Mouse (Mus musculus): ENCODE results near the gene Poc1b. TPM values are rescaled to one million over a fixed set of nuclear protein-coding genes. Genes with fewer than 3 reads are reported as not detected.

Gene Poc1b
- polyA plus RNA-seq, 1 experiment from 2014 or later, result 10.0 TPM

GRCm38 (mm10) chr10:99178118-99178517, 71.3 kb downstream of the Poc1b start:
- ATAC-seq (ENCODE audit: extremely low read depth, insufficient number of reproducible peaks, low FRiP score, low TSS enrichment), result no peak
- Histone ChIP-seq H3K27ac (replicated peaks) (no peak overlapping the region), H3K27me3 (replicated peaks) (no peaks in the 10 kb centered on the region), H3K9ac (no peak overlapping the region), H3K9me3 (no peaks in the 10 kb centered on the region), H3K36me3 (no peaks in the 10 kb centered on the region), H3K4me3 (no peak overlapping the region), H3K4me1 (peaks cover 2% of the 10 kb centered on the region), H3K4me2 (no peak overlapping the region)
- WGBS, result 88% methylated on average over 2 of the region's 2 CpGs

- H3K4me1 ChIP-seq, result no peaks in the 10 kb centered on the region
- WGBS, result 88% methylated on average over 5 of the region's 5 CpGs
- H3K27me3 ChIP-seq (replicated peaks), result no peaks in the 10 kb centered on the region
- H3K36me3 ChIP-seq, result no peaks in the 10 kb centered on the region
- ATAC-seq (ENCODE audit: extremely low read depth, insufficient number of reproducible peaks, low FRiP score, low TSS enrichment), result no peak
- H3K4me3 ChIP-seq, result no peak overlapping the region
- no peak overlapping the region for H3K4me2 ChIP-seq
- H3K27ac ChIP-seq (replicated peaks), result no peak overlapping the region
- H3K9me3 ChIP-seq, result no peaks in the 10 kb centered on the region
- no peak overlapping the region for H3K9ac ChIP-seq
Observed at GRCm38 (mm10) chr10:99179122-99179521, 72.3 kb downstream of the Poc1b start.

- Histone ChIP-seq H3K36me3 (no peaks in the 10 kb centered on the region), H3K4me2 (no peak overlapping the region), H3K4me3 (no peak overlapping the region), H3K27ac (replicated peaks) (no peak overlapping the region), H3K9ac (no peak overlapping the region), H3K4me1 (no peaks in the 10 kb centered on the region), H3K27me3 (replicated peaks) (no peaks in the 10 kb centered on the region), H3K9me3 (no peaks in the 10 kb centered on the region)
- WGBS, result 89% methylated on average over 4 of the region's 4 CpGs
- ATAC-seq (ENCODE audit: extremely low read depth, insufficient number of reproducible peaks, low FRiP score, low TSS enrichment), result no peak
Observed at GRCm38 (mm10) chr10:99179566-99179965, 72.7 kb downstream of the Poc1b start.

- Histone ChIP-seq H3K4me3 (no peak overlapping the region), H3K9ac (no peak overlapping the region), H3K36me3 (no peaks in the 10 kb centered on the region), H3K9me3 (no peaks in the 10 kb centered on the region), H3K4me1 (no peaks in the 10 kb centered on the region), H3K27me3 (replicated peaks) (no peaks in the 10 kb centered on the region), H3K4me2 (no peak overlapping the region), H3K27ac (replicated peaks) (no peak overlapping the region)
- no peak for ATAC-seq (ENCODE audit: extremely low read depth, insufficient number of reproducible peaks, low FRiP score, low TSS enrichment)
- 86% methylated on average over 8 of the region's 8 CpGs for WGBS
Observed at GRCm38 (mm10) chr10:99181497-99181896, 74.7 kb downstream of the Poc1b start.

- Histone ChIP-seq H3K4me2 (no peak overlapping the region), H3K27ac (replicated peaks) (no peak overlapping the region), H3K4me1 (no peaks in the 10 kb centered on the region), H3K9ac (no peak overlapping the region), H3K27me3 (replicated peaks) (no peaks in the 10 kb centered on the region), H3K36me3 (no peaks in the 10 kb centered on the region), H3K9me3 (no peaks in the 10 kb centered on the region), H3K4me3 (no peak overlapping the region)
- WGBS, result 78% methylated on average over 5 of the region's 5 CpGs
- ATAC-seq (ENCODE audit: extremely low read depth, insufficient number of reproducible peaks, low FRiP score, low TSS enrichment), result no peak
Observed at GRCm38 (mm10) chr10:99182107-99182506, 75.3 kb downstream of the Poc1b start.

GRCm38 (mm10) chr10:99188175-99188574, 81.3 kb downstream of the Poc1b start:
- Histone ChIP-seq H3K27ac (replicated peaks) (no peak overlapping the region), H3K4me1 (no peaks in the 10 kb centered on the region), H3K36me3 (no peaks in the 10 kb centered on the region), H3K9me3 (no peaks in the 10 kb centered on the region), H3K4me3 (no peak overlapping the region), H3K9ac (no peak overlapping the region), H3K4me2 (no peak overlapping the region), H3K27me3 (replicated peaks) (no peaks in the 10 kb centered on the region)
- 95% methylated on average over 1 of the region's 1 CpGs for WGBS
- ATAC-seq (ENCODE audit: extremely low read depth, insufficient number of reproducible peaks, low FRiP score, low TSS enrichment), result no peak

DNA sequence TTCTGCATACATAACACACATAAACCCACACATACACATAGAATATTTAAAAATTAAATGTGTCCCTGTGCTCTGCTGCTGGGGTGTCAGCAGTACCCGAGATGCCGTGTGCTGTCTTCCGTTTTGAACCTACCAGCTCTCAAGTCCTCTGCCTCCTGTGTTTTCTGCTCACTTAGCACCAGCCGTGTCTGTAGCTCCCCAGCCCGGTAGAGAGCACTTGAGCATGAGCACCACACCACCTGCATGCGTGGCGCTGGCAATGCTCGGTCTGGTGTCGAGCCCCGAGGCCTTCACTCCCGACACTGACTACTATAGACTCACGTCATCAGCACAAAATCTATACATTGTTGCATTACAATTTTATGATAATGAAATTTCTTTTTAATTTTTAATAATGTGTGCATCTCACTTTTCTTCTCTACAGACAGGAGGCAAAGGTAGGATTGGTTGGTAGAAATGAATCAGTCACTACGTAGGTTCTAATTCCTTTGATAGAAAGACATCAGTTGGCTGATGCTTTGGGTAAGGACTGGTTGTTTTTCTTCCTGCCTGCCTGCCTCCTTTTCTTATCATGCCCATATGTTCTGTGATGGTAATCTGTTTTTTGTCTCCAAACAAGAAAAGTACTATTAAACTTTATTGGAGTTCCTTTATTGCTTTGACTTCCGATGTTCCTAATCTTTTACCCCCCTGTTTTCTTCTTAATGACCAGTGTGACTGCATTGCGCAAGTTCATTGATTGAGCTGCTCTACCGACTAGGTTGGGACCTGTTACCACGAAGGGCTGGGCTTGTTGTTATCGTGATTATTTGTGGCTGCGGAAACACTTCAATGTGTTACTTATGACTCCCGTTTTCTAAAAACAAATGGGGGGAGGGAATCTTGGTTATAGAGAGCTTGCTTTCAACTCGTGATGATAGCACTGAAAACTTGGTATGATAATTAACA, 82.1 kb downstream of the Poc1b start:
- no peak overlapping the region for H3K27ac ChIP-seq (replicated peaks)
- no peak overlapping the region for H3K9ac ChIP-seq
- WGBS, result 79% methylated on average over 21 of the region's 21 CpGs
- no peak for ATAC-seq (ENCODE audit: extremely low read depth, insufficient number of reproducible peaks, low FRiP score, low TSS enrichment)
- H3K36me3 ChIP-seq, result no peaks in the 10 kb centered on the region
- H3K27me3 ChIP-seq (replicated peaks), result no peaks in the 10 kb centered on the region
- H3K4me2 ChIP-seq, result no peak overlapping the region
- no peak overlapping the region for H3K4me3 ChIP-seq
- H3K4me1 ChIP-seq, result no peaks in the 10 kb centered on the region
- no peaks in the 10 kb centered on the region for H3K9me3 ChIP-seq

DNA sequence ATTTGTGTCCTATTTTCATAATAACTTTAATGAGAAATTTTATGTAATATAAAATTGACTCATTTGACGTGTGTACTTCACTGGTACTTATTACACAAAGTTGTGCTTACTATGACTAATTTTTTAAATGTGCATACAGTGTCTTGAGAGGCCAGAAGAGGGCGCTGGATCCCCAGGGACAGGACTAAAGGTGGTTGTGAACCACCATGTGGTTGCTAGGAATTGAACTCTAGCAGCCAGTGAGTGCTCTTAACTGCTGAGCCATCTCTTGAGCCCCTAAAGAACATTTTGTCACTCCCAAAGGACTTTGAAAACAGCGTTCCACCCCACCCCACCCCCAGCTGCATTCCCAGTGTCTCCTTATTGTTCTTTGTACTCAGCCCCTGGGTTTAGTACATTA, 84.0 kb downstream of the Poc1b start:
- 45% methylated on average over 3 of the region's 3 CpGs for WGBS
- Histone ChIP-seq H3K4me1 (no peaks in the 10 kb centered on the region), H3K4me2 (no peak overlapping the region), H3K4me3 (no peak overlapping the region), H3K9me3 (no peaks in the 10 kb centered on the region), H3K27me3 (replicated peaks) (no peaks in the 10 kb centered on the region), H3K9ac (no peak overlapping the region), H3K36me3 (no peaks in the 10 kb centered on the region), H3K27ac (replicated peaks) (no peak overlapping the region)
- no peak for ATAC-seq (ENCODE audit: extremely low read depth, insufficient number of reproducible peaks, low FRiP score, low TSS enrichment)

DNA sequence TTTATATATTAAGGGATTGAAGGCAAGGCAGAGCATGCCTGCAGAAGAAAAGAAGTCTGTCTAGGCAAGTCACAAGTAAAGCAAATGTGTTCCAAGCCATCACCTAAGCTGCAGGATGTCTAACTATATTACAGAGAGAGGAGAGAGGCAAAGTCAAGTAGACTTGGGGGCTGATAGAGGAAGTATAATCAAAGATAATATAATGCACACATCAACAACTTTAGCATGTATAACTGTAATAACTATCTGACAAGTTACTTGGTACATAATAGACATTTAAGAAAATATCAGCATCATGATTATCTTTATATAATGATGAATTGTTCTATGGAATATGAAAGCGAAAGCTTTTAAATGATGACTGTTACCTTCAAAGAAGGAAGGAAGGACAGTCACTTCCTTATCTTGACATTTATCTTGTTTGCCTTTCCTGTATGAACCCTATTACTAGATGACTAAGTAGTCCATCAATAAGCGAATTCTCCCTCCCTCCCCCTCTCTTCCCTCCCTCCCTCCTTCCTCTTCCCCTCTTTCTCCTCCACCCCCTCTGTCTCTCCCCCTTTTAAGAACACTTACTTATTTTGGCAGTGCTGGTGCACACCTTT, 87.7 kb downstream of the Poc1b start:
- WGBS, result 59% methylated on average over 2 of the region's 2 CpGs
- no peak overlapping the region for H3K9ac ChIP-seq
- no peak for ATAC-seq (ENCODE audit: extremely low read depth, insufficient number of reproducible peaks, low FRiP score, low TSS enrichment)
- no peak overlapping the region for H3K27ac ChIP-seq (replicated peaks)
- no peaks in the 10 kb centered on the region for H3K9me3 ChIP-seq
- peaks cover 5% of the 10 kb centered on the region; the same call in 1 of the 2 replicates for H3K4me1 ChIP-seq
- no peaks in the 10 kb centered on the region for H3K27me3 ChIP-seq (replicated peaks)
- H3K4me3 ChIP-seq, result no peak overlapping the region
- H3K4me2 ChIP-seq, result no peak overlapping the region
- H3K36me3 ChIP-seq, result 0 out of 2 replicates have a peak, but pooled peaks cover 9% of the 10 kb centered on the region

GRCm38 (mm10) chr10:99196556-99196955, 89.7 kb downstream of the Poc1b start:
- H3K27ac ChIP-seq (replicated peaks), result no peak overlapping the region
- peaks cover 13% of the 10 kb centered on the region for H3K4me1 ChIP-seq
- H3K27me3 ChIP-seq (replicated peaks), result no peaks in the 10 kb centered on the region
- H3K36me3 ChIP-seq, result 0 out of 2 replicates have a peak, but pooled peaks cover 9% of the 10 kb centered on the region
- no peak overlapping the region for H3K4me3 ChIP-seq
- no peak overlapping the region for H3K9ac ChIP-seq
- no peak overlapping the region for H3K4me2 ChIP-seq
- 48% methylated on average over 13 of the region's 13 CpGs for WGBS
- ATAC-seq (ENCODE audit: extremely low read depth, insufficient number of reproducible peaks, low FRiP score, low TSS enrichment), result no peak
- no peaks in the 10 kb centered on the region for H3K9me3 ChIP-seq

GRCm38 (mm10) chr10:99197125-99197524, 90.3 kb downstream of the Poc1b start:
- Histone ChIP-seq H3K27ac (replicated peaks) (no peak overlapping the region), H3K27me3 (replicated peaks) (no peaks in the 10 kb centered on the region), H3K9ac (no peak overlapping the region), H3K4me2 (no peak overlapping the region), H3K9me3 (no peaks in the 10 kb centered on the region), H3K4me1 (peaks cover 18% of the 10 kb centered on the region), H3K4me3 (no peak overlapping the region), H3K36me3 (0 out of 2 replicates have a peak, but pooled peaks cover 9% of the 10 kb centered on the region)
- ATAC-seq (ENCODE audit: extremely low read depth, insufficient number of reproducible peaks, low FRiP score, low TSS enrichment), result no peak
- WGBS, result 80% methylated on average over 8 of the region's 8 CpGs
